Mouse (Mus musculus) adrenal gland, postnatal 0 days (tissue): ENCODE data around the gene Gm20765. TPM values are rescaled to one million over a fixed set of nuclear protein-coding genes. Genes with fewer than 3 reads are reported as not detected.

ENCODE experiments used
- polyA plus RNA-seq: library from polyadenylated mRNA; unstranded; fragments of >200 nt; fragmentation: Nextera tagmentation; extraction: Ambion mirVana; gene quantifications from 2 replicates; pipeline ENCODE4 v1.2.1, GENCODE M21; 2015

The Gm20765 gene
- not detected in 2 replicates for polyA plus RNA-seq

DNA sequence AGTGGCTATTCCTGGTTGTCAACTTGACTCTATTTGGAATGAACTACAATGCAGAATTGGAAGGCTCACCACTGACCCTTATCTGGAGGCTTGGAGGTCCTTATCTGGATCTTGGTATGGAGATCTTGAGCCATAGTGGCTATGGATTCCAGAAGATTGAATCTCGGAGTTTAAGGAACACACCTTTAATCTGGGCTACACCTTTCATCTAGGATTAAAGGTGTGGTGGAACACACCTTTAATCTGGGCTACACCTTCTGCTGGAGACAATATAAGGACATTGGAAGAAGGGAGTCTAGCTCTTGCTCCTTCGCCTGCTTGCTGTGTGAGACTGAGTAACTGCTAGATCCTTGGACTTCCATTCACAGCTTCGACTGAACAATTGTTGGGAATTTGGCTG, at the start of gene Gm20765:
Gene Gm20765 (plus strand): TSS at position 301 of the 400 bp plus-strand sequence.

DNA sequence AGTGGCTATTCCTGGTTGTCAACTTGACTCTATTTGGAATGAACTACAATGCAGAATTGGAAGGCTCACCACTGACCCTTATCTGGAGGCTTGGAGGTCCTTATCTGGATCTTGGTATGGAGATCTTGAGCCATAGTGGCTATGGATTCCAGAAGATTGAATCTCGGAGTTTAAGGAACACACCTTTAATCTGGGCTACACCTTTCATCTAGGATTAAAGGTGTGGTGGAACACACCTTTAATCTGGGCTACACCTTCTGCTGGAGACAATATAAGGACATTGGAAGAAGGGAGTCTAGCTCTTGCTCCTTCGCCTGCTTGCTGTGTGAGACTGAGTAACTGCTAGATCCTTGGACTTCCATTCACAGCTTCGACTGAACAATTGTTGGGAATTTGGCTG, 42.6 kb upstream of the Gm20765 start, which contains the start of gene Gm21293:
Gene Gm21293 (plus strand): TSS at position 301 of the 400 bp plus-strand sequence.

DNA sequence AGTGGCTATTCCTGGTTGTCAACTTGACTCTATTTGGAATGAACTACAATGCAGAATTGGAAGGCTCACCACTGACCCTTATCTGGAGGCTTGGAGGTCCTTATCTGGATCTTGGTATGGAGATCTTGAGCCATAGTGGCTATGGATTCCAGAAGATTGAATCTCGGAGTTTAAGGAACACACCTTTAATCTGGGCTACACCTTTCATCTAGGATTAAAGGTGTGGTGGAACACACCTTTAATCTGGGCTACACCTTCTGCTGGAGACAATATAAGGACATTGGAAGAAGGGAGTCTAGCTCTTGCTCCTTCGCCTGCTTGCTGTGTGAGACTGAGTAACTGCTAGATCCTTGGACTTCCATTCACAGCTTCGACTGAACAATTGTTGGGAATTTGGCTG, 34.1 kb upstream of the Gm20765 start, which contains the start of gene Gm6763:
Gene Gm6763 (plus strand): TSS at position 301 of the 400 bp plus-strand sequence.

DNA sequence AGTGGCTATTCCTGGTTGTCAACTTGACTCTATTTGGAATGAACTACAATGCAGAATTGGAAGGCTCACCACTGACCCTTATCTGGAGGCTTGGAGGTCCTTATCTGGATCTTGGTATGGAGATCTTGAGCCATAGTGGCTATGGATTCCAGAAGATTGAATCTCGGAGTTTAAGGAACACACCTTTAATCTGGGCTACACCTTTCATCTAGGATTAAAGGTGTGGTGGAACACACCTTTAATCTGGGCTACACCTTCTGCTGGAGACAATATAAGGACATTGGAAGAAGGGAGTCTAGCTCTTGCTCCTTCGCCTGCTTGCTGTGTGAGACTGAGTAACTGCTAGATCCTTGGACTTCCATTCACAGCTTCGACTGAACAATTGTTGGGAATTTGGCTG, 25.6 kb upstream of the Gm20765 start, which contains the start of gene Gm8764:
Gene Gm8764 (plus strand): TSS at position 301 of the 400 bp plus-strand sequence.

DNA sequence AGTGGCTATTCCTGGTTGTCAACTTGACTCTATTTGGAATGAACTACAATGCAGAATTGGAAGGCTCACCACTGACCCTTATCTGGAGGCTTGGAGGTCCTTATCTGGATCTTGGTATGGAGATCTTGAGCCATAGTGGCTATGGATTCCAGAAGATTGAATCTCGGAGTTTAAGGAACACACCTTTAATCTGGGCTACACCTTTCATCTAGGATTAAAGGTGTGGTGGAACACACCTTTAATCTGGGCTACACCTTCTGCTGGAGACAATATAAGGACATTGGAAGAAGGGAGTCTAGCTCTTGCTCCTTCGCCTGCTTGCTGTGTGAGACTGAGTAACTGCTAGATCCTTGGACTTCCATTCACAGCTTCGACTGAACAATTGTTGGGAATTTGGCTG, 17.1 kb upstream of the Gm20765 start, which contains the start of gene Gm21304:
Gene Gm21304 (plus strand): TSS at position 301 of the 400 bp plus-strand sequence.

DNA sequence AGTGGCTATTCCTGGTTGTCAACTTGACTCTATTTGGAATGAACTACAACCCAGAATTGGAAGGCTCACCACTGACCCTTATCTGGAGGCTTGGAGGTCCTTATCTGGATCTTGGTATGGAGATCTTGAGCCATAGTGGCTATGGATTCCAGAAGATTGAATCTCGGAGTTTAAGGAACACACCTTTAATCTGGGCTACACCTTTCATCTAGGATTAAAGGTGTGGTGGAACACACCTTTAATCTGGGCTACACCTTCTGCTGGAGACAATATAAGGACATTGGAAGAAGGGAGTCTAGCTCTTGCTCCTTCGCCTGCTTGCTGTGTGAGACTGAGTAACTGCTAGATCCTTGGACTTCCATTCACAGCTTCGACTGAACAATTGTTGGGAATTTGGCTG, 8.6 kb upstream of the Gm20765 start, which contains the start of gene Gm21312:
Gene Gm21312 (plus strand): TSS at position 301 of the 400 bp plus-strand sequence.

DNA sequence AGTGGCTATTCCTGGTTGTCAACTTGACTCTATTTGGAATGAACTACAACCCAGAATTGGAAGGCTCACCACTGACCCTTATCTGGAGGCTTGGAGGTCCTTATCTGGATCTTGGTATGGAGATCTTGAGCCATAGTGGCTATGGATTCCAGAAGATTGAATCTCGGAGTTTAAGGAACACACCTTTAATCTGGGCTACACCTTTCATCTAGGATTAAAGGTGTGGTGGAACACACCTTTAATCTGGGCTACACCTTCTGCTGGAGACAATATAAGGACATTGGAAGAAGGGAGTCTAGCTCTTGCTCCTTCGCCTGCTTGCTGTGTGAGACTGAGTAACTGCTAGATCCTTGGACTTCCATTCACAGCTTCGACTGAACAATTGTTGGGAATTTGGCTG, 8.4 kb downstream of the Gm20765 start, which contains the start of gene Gm4340:
Gene Gm4340 (plus strand): TSS at position 301 of the 400 bp plus-strand sequence.

Other genes with a start within 250 kb of the Gm20765 start
- gene Gm21293, start 42.5 kb upstream of the Gm20765 start, polyA plus RNA-seq: not detected in 2 replicates
- gene Gm6763, start 34.0 kb upstream of the Gm20765 start, polyA plus RNA-seq: not detected in 2 replicates
- not detected in 2 replicates for gene Gm8764, start 25.5 kb upstream of the Gm20765 start, polyA plus RNA-seq
- gene Gm21304, start 17.0 kb upstream of the Gm20765 start, polyA plus RNA-seq: not detected in 2 replicates
- gene Gm21312, start 8.5 kb upstream of the Gm20765 start, polyA plus RNA-seq: not detected in 2 replicates
- gene Gm4340, start 8.5 kb downstream of the Gm20765 start, polyA plus RNA-seq: not detected in 2 replicates